In the genomic region with DNA sequence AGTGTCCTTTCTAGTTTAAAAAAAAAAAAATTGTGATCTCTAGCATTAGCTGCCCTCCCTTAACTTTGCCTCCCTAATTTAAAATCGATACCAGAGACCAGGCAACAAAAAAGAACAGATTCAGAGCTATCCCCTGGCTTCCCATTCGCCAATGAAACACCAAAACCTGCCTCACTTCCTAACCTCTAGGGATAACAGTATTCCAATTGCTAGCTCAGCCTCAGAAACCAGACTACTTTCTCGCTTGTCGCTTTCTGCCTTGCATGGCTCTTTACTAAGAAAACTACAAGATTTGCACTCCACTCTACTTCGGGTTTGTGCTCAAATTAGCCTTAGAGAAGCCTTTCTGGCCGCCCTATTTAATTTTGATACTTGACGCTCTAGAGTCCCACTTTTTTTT, we compare ENCODE assay signal across 1 mouse cellular context.
TF ChIP-seq lines count a peak whose summit lies in the region.

No protein-coding gene starts in this region.

TF ChIP-seq in MEL, 35 proteins besides CTCF, POLR2A, EP300 and RAD21 (continued from another document):
- TF ChIP-seq GATA1 (IDR thresholded peaks at IDR 0.05; ENCODE audit: low read depth, low read length) (no peak), KAT2A (conservative IDR thresholded peaks at IDR 0.05; ENCODE audit: low read depth, low read length) (no peak), CHD1 (IDR thresholded peaks at IDR 0.05; ENCODE audit: low read depth, low read length) (no peak)
